Mouse (Mus musculus): ENCODE measurements around the gene Olfr651. TPM values are rescaled to one million over a fixed set of nuclear protein-coding genes. Genes with fewer than 3 reads are reported as not detected.

Gene Olfr651
- polyA plus RNA-seq, 1 experiment from 2014 or later = not detected

DNA sequence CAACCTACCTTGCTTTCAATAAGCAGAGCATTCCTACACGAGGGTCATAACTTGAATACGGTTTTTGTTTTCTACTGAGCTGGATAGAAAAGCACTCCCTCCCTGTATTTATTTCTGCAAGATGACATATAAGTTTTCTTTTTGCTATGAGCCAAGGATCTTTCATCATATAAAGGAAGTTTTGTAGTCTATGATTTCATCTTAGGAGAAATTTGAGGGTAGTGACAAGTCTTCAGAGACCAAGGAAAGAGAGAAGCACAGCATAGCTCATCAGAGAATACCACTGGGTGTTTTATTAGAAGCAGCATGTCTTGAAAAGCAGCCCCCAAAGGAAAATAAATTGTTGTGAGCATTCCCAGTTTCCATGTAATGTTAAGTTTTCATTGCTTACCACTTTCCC, 51.7 kb downstream of the Olfr651 start, which contains the start of gene Olfr655:
Olfr655 (minus strand) TSS at position 101 of the 400 bp plus-strand sequence.
- Histone ChIP-seq H3K4me2 (no peak within 1 kb of the TSS), H3K27ac (replicated peaks) (no peak within 1 kb of the TSS), H3K9ac (no peak within 1 kb of the TSS), H3K4me3 (replicated peaks) (no peak within 1 kb of the TSS), H3K36me3 (replicated peaks) (no peaks in the 10 kb centered on the region), H3K4me1 (replicated peaks) (no peaks in the 10 kb centered on the region), H3K27me3 (no peaks in the 10 kb centered on the region), H3K9me3 (replicated peaks) (no peaks in the 10 kb centered on the region)
- ATAC-seq (ENCODE audit: insufficient read depth) = no peak
- WGBS (ENCODE audit: insufficient replicate concordance) = 64% methylated on average over 2 of the region's 2 CpGs

DNA sequence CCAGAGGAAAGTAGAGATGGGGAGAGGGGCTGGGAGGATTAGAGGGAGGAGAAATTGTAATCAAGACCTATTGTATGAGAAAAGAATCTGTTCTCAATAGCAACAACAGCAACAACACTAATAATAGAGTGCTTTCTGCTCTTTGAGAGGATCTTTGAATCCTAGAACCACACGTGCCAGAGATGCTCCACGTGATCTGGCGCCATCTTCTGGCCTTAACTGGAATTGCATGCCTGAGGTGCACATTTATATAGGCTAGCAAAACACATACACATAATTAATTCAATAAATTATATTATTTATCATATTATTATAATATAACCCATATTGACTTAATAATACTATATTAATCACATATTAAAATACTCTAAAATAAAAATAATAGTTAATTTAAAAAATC, 53.2 kb downstream of the Olfr651 start:
- H3K36me3 ChIP-seq (replicated peaks) = no peaks in the 10 kb centered on the region
- H3K4me2 ChIP-seq = no peak overlapping the region
- no peaks in the 10 kb centered on the region for H3K27me3 ChIP-seq
- no peak overlapping the region for H3K9ac ChIP-seq
- H3K4me3 ChIP-seq (replicated peaks) = no peak overlapping the region
- ATAC-seq (ENCODE audit: insufficient read depth) = no peak
- H3K27ac ChIP-seq (replicated peaks) = no peak overlapping the region
- no peaks in the 10 kb centered on the region for H3K9me3 ChIP-seq (replicated peaks)
- WGBS (ENCODE audit: insufficient replicate concordance) = 3% methylated on average over 3 of the region's 3 CpGs
- no peaks in the 10 kb centered on the region for H3K4me1 ChIP-seq (replicated peaks)

Other genes with a start within 250 kb of the Olfr651 start
- 3.1 and 3.4 TPM in 2 replicates for gene Trim12a, start 234.7 kb upstream of the Olfr651 start, polyA plus RNA-seq (2015; fragmentation: Nextera tagmentation; extraction: Ambion mirVana)
- gene Trim34b, start 220.7 kb upstream of the Olfr651 start, polyA plus RNA-seq (2015; fragmentation: Nextera tagmentation; extraction: Ambion mirVana) = 0.07 TPM in 1 of 2 replicates, not detected in the other
- 1.1 and 1.2 TPM in 2 replicates for gene Trim12c, start 196.8 kb upstream of the Olfr651 start, polyA plus RNA-seq (2015; fragmentation: Nextera tagmentation; extraction: Ambion mirVana)
- 0.28 and 0.36 TPM in 2 replicates for gene Trim30b, start 180.2 kb upstream of the Olfr651 start, polyA plus RNA-seq (2015; fragmentation: Nextera tagmentation; extraction: Ambion mirVana)
- gene Trim30c, start 149.3 kb upstream of the Olfr651 start, polyA plus RNA-seq (2015; fragmentation: Nextera tagmentation; extraction: Ambion mirVana) = 0.30 and 0.53 TPM in 2 replicates
- 2.4 and 2.8 TPM in 2 replicates for gene Trim30a, start 84.9 kb upstream of the Olfr651 start, polyA plus RNA-seq (2015; fragmentation: Nextera tagmentation; extraction: Ambion mirVana)
- gene Trim30d, start 42.3 kb upstream of the Olfr651 start, polyA plus RNA-seq (2015; fragmentation: Nextera tagmentation; extraction: Ambion mirVana) = 0.86 and 1.0 TPM in 2 replicates
- not detected in 2 replicates for gene Olfr652, start 10.8 kb downstream of the Olfr651 start, polyA plus RNA-seq (2015; fragmentation: Nextera tagmentation; extraction: Ambion mirVana)
- gene Olfr653, start 27.2 kb downstream of the Olfr651 start, polyA plus RNA-seq (2015; fragmentation: Nextera tagmentation; extraction: Ambion mirVana) = not detected in 2 replicates
- not detected in 2 replicates for gene Olfr654, start 36.9 kb downstream of the Olfr651 start, polyA plus RNA-seq (2015; fragmentation: Nextera tagmentation; extraction: Ambion mirVana)
- not detected in 2 replicates for gene Olfr655, start 51.6 kb downstream of the Olfr651 start, polyA plus RNA-seq (2015; fragmentation: Nextera tagmentation; extraction: Ambion mirVana)
- gene Olfr656, start 63.8 kb downstream of the Olfr651 start, polyA plus RNA-seq (2015; fragmentation: Nextera tagmentation; extraction: Ambion mirVana) = not detected in 2 replicates
- gene Olfr657, start 74.7 kb downstream of the Olfr651 start, polyA plus RNA-seq (2015; fragmentation: Nextera tagmentation; extraction: Ambion mirVana) = not detected in 2 replicates
- not detected in 2 replicates for gene Olfr658, start 97.2 kb downstream of the Olfr651 start, polyA plus RNA-seq (2015; fragmentation: Nextera tagmentation; extraction: Ambion mirVana)
- not detected in 2 replicates for gene Olfr659, start 116.6 kb downstream of the Olfr651 start, polyA plus RNA-seq (2015; fragmentation: Nextera tagmentation; extraction: Ambion mirVana)
- gene Olfr661, start 136.4 kb downstream of the Olfr651 start, polyA plus RNA-seq (2015; fragmentation: Nextera tagmentation; extraction: Ambion mirVana) = not detected in 2 replicates
- gene Usp17le, start 227.3 kb downstream of the Olfr651 start, polyA plus RNA-seq (2015; fragmentation: Nextera tagmentation; extraction: Ambion mirVana) = not detected in 2 replicates